Mouse (Mus musculus) left cerebral cortex, postnatal 4 days (tissue): ENCODE measurements around the gene Odf3l2. TPM values are rescaled to one million over a fixed set of nuclear protein-coding genes. Genes with fewer than 3 reads are reported as not detected.

Experiments used
- DNase-seq: peaks from one replicate; pipeline ENCODE4 v3.0.0-alpha.2; 2022
- intact Hi-C: fragments of 180-260 bp; cut with DNase I; formaldehyde crosslinking; loops from one replicate; pipeline ENCODE4 v1.15.1; 2025
- total RNA-seq, 2 experiments: library from RNA; stranded (reverse); gene quantifications; 2 replicates each; pipeline ENCODE4 v1.2.3; 2021

Gene Odf3l2
- total RNA-seq, result under 1 TPM; 0.38 to 0.40 TPM

- intact Hi-C loops, result loop anchor here (5.0 kb wide), 1 partner anchor 48 kb away; no protein-coding TSS in a partner anchor
- no peak for DNase-seq
Measured at GRCm38 (mm10) chr10:79645711-79646110, at the start of gene Odf3l2. Gene Odf3l2, minus strand, starts transcription at chr10:79645738.

DNA sequence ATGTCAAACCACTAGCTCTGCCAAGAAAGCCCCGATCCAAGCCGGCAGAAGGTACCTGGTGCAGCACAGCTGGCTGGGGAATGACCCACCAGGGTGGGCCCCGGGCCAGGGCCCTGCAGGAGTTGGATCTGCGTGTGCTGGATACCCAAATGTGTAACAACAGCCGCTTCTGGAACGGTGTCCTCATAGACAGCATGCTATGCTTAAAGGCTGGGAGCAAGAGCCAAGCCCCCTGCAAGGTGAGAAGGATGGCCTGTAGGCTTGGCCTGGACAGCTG lies 48.8 kb upstream of the Odf3l2 start:
- no peak for DNase-seq
- intact Hi-C loops, result no loop called here

DNA sequence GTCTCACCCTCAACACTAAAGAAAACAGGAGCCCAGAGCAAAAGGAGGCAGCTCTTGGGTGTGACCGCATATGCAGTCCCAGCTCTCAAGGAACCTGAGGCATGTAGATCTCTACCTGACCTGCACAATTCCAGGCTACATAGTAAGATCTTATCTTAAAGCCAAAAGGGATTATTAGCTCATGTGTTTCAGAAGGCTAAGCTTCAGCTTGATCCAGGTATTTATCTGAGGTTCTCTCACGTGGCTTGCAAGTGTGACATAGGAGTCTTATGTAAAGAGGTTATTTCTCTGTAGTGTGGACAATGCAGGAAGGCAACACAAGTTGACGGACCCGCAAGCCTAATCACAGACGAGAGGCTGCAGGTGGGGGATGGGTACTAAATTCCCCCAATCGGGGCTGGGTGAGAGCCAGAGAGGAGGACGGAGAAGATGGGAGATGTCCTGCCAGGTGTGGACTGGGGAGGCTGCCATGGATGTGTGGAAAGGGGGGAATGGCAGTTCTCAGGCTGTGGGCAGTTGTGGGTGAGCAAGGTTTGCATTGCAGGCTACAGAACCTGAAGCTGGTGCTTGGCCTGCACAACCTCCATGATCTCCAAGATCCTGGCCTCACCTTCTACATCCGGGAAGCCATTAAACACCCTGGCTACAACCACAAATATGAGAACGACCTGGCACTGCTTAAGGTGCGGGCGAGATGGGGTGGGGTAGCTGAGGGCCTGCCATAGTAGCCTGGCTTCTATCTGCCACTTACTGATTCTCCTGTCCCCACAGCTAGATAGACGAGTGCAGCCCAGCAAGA lies 48.2 kb upstream of the Odf3l2 start:
- DNase-seq, result no peak
- intact Hi-C loops, result no loop called here

GRCm38 (mm10) chr10:79691986-79692548 lies 46.5 kb upstream of the Odf3l2 start:
- DNase-seq, result no peak
- intact Hi-C loops, result no loop called here

- intact Hi-C loops, result no loop called here
- DNase-seq, result no peak
Measured at GRCm38 (mm10) chr10:79689178-79689577, 43.6 kb upstream of the Odf3l2 start.

GRCm38 (mm10) chr10:79688720-79689119 lies 43.2 kb upstream of the Odf3l2 start, which contains the start of gene Gzmm:
Gene Gzmm, plus strand, starts transcription at chr10:79689020.
- DNase-seq, result no peak
- intact Hi-C loops, result no loop called here

GRCm38 (mm10) chr10:79687513-79687912 lies 42.0 kb upstream of the Odf3l2 start:
- intact Hi-C loops, result no loop called here
- DNase-seq, result no peak

- no peak for DNase-seq
- intact Hi-C loops, result no loop called here
Measured at GRCm38 (mm10) chr10:79686691-79687090, 41.2 kb upstream of the Odf3l2 start.

- intact Hi-C loops, result no loop called here
- DNase-seq, result no peak
Measured at GRCm38 (mm10) chr10:79686219-79686618, 40.7 kb upstream of the Odf3l2 start.

DNA sequence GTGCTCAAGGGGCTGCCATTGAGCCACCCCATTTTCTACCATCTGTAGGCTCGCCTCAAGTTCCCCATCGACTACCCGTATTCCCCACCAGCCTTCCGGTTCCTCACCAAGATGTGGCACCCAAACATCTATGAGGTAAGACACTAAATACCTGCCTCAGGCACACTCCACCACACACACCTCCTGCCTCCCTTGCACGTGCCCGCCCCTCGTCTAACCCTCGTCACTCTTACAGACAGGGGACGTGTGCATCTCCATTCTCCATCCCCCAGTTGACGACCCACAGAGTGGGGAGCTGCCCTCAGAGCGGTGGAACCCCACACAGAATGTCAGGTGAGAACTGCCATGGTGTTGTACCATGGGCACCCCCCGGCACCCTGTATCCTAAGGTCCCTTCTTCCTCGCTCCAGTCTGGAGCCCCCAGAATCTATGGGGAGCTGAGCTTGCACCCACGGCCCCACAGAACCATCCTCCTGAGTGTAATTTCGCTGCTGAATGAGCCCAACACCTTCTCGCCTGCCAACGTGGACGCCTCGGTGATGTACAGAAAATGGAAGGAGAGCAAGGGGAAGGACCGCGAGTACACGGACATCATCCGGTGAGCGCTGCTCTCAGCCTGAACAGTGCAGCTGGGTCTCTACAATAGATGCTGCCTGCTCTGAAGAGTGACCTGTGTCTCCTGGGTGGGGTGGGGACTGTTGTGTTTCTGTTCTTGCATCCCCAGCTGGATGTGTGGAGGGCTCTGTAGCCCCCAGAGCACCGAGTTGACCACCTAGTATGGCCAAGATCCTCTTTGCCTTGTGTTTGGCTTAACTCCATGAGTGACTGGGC lies 39.4 kb upstream of the Odf3l2 start:
- intact Hi-C loops, result no loop called here
- no peak for DNase-seq

DNA sequence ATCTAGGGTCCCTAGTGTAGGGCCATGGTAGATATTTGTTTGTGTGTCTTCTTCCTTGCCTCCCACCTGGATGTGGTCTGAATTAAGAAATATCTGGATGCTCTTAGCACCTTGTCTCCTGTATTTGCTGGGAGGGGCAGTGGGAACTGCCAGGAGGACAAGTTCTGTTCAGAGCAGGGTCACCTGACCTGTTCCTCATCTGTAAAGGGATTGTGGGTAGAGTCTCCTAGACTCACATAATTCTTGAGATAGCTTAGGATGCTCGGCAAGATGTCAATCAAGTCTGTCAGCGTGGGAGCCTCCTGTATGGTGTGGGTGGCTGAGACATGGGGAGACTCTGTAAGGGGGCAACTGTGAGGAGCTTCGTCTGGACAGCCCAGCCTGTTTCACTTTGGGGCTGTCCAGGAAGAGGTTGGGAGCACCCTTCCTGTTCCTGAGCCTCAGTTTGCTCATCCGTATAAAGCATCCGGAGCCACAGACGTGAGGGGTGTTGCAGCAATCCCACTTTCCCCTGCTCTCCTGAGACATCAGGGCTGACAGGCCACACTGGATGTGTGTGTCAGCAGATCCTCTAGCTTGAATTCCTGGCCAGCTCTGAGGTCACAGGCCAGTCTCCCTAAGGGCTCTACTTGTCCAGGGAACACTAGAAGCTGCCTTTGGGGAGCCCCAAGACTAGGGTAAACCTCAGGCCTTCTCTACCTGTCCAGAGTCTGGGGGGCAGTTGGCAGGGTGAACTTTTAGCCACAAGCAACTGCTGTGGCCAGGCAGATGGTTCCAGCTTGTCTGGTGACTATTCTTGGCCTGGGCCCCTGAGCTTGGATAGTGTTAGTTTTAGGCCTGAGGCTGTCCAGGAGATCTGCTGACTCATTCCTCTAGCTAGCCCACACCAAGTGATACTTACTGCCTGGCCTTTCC lies 38.4 kb upstream of the Odf3l2 start:
- intact Hi-C loops, result no loop called here
- no peak for DNase-seq

DNA sequence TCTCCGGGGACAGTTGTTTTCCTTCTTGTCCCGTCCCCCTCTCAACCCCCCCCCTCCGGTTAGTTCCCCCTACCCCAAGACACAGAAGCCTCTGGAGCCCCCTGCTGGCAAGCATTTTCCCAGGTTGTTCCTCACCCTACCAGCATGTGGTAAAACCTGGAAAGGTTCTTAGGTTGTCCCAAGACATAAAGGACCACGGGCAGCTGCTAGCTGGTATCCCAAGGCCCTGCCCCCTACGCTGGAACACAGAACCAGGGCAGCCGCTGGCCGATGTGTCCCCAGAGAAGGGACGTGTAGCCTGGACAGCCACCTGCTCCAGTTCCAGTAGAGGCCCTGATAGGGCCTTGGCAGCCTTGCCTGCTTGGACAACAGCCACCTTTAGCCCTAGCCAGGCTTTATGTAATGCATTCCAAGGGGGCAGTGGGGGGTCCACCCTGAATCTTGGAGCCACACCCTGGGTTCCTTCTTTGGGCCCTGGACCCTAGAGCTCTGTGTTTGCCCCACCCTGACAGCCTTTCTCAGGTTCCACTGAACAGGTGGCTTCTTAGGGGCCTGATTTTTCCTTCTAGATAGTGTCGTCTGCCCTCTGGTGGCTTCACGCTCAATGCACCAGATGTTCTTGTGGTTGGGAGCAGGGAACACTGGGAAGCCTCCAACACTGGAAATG lies 37.5 kb upstream of the Odf3l2 start:
- intact Hi-C loops, result no loop called here
- peak; percentile 68 for DNase-seq

GRCm38 (mm10) chr10:79682551-79682915 lies 37.0 kb upstream of the Odf3l2 start:
- DNase-seq, result no peak
- intact Hi-C loops, result no loop called here

- intact Hi-C loops, result no loop called here
Measured at GRCm38 (mm10) chr10:79681591-79682245, 36.2 kb upstream of the Odf3l2 start, which contains the start of gene Cdc34. Gene Cdc34, plus strand, starts transcription at chr10:79682195.

DNA sequence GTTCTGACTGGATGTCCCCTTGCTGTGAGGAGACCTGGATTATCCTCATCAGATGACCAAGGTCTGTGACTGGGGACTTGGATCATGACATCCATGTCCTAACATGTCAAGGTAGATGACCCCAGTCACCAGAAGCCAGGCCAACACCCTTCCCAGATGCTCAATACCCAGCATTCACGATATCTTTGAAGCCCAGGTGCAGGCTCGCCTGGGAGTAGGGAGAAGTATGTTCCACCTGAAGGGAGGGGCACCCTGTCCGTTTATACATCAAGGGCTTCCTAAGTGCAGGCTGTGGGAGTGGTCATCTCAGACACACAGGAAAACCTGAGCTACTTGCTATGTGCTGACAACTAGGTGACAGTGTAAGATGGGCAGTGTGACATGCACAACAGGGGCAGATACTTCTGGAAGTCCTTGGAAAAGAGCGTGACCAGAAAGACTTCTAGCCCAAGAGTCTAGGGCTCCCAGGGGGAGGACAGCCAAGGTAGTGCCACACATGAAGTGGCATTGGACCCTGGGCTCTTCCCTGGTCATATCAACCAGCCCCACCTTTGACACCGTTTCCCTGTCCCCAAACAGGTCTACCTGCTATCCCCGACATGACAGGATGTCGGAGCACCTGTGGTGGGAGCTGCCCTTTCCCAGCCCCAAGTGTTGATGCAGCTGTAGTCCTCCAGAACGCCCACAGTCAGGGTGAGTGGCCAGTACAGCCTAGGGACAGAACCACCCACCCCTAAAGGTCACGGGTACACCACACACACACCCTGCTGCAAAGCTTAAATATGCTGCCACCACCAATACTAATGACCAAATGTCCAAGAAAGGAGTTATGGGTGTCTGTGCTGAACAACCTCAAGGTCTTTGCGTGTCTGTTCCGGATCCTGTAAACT lies 35.3 kb upstream of the Odf3l2 start:
- no peak for DNase-seq
- intact Hi-C loops, result no loop called here

More at GRCm38 (mm10) chr10:79681591-79682245, 36.2 kb upstream of the Odf3l2 start, which contains the start of gene Cdc34:
- peak; percentile 99 for DNase-seq

GRCm38 (mm10) chr10:79675346-79676035 lies 30.0 kb upstream of the Odf3l2 start:
- intact Hi-C loops, result no loop called here
- no peak for DNase-seq

GRCm38 (mm10) chr10:79673054-79673453 lies 27.5 kb upstream of the Odf3l2 start:
- DNase-seq, result no peak
- intact Hi-C loops, result no loop called here

GRCm38 (mm10) chr10:79672088-79672455 lies 26.5 kb upstream of the Odf3l2 start:
- DNase-seq, result no peak
- intact Hi-C loops, result no loop called here
